Mouse (Mus musculus) kidney, embryonic 14.5 days (tissue): ENCODE data around the gene Ninj2. TPM values are rescaled to one million over a fixed set of nuclear protein-coding genes. Genes with fewer than 3 reads are reported as not detected.
A peak's percentile ranks its signal among the peaks of the same experiment; 100 is the strongest.

Experiments used
- ATAC-seq: fragments of 200-750 bp; cut with Nextera tagmentation; 2 replicates; pipeline ENCODE4 v1.8.0; 2017; ENCODE audit warnings: moderate number of reproducible peaks, mild to moderate bottlenecking, moderate TSS enrichment, moderate library complexity; ENCODE audit not compliant: low FRiP score, low TSS enrichment
- H3K27ac ChIP-seq: fragments of 300-500 bp; sonication (generic); 2 replicates; pipeline ENCODE4 v1.5.1; 2014; ENCODE audit warnings: low read depth, mild to moderate bottlenecking, low read length, moderate library complexity, mixed read lengths
- H3K27me3 ChIP-seq: fragments of 300-500 bp; sonication (generic); 2 replicates; pipeline ENCODE4 v1.6.1; 2014; ENCODE audit warnings: mild to moderate bottlenecking, low read length; ENCODE audit not compliant: control insufficient read depth, insufficient read depth
- H3K36me3 ChIP-seq: fragments of 300-500 bp; sonication (generic); 2 replicates; pipeline ENCODE4 v1.6.1; 2014; ENCODE audit warnings: low read length, mixed read lengths; ENCODE audit not compliant: control insufficient read depth, insufficient read depth
- H3K4me1 ChIP-seq: fragments of 300-500 bp; sonication (generic); 2 replicates; pipeline ENCODE4 v1.6.1; 2014; ENCODE audit warnings: low read length, mixed read lengths; ENCODE audit not compliant: control insufficient read depth, insufficient read depth
- H3K4me2 ChIP-seq: fragments of 300-500 bp; sonication (generic); replicated peaks from 2 replicates; pipeline ENCODE4 v1.6.1; 2014; ENCODE audit warnings: low read depth, mild to moderate bottlenecking, low read length
- H3K4me3 ChIP-seq: fragments of 300-500 bp; sonication (generic); 2 replicates; pipeline ENCODE4 v1.5.1; 2014; ENCODE audit warnings: mild to moderate bottlenecking, low read length
- H3K9ac ChIP-seq: fragments of 300-500 bp; sonication (generic); 2 replicates; pipeline ENCODE4 v1.6.1; 2014; ENCODE audit warnings: low read depth, mild to moderate bottlenecking, low read length, moderate library complexity
- H3K9me3 ChIP-seq: fragments of 300-500 bp; sonication (generic); 2 replicates; pipeline ENCODE4 v1.6.1; 2016; ENCODE audit warnings: low read length; ENCODE audit not compliant: control insufficient read depth
- WGBS: fragments of 180-500 bp; shearing (Covaris S2); extraction: QIAGEN DNeasy Blood & Tissue Kit; methylation state at CpG from one replicate; pipeline ENCODE4 v1.1.7; 2014; 5-methylcytosine and 5-hydroxymethylcytosine counted together
- polyA plus RNA-seq: library from polyadenylated mRNA; unstranded; fragments of >200 nt; fragmentation: Nextera tagmentation; extraction: Ambion mirVana; gene quantifications from 2 replicates; pipeline ENCODE4 v1.2.1, GENCODE M21; 2014

Gene Ninj2
- polyA plus RNA-seq, 1 experiment from 2014 or later: not detected

DNA sequence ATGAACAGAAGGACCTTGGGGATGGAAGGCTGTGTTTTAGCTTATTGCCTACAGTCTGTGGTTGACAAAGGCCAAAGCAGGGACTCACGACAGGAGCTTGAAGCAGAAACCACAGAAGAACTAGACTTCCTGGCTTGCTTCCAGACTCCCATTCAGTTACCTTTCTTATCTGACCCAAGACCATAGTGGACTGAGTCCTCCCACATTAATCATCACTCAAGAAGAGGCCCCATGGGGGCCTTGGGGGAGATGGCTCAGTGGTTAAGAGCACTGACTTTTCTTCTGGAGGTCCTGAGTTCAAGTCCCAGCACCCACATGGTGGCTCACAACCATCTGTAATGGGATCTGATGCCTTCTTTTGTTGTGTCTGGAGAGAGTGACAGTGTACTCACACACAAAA, 10.0 kb downstream of the Ninj2 start:
- WGBS: 39% methylated on average over 1 of the region's 1 CpGs
- ATAC-seq: no peak
- Histone ChIP-seq H3K9ac (no peak overlapping the region), H3K36me3 (no peaks in the 10 kb centered on the region), H3K27me3 (no peaks in the 10 kb centered on the region), H3K4me3 (no peak overlapping the region), H3K4me1 (no peaks in the 10 kb centered on the region), H3K4me2 (no peak overlapping the region), H3K9me3 (no peaks in the 10 kb centered on the region), H3K27ac (no peak overlapping the region)

GRCm38 (mm10) chr6:120105055-120105454, 11.9 kb downstream of the Ninj2 start:
- Histone ChIP-seq H3K4me1 (no peaks in the 10 kb centered on the region), H3K4me3 (no peak overlapping the region), H3K27ac (no peak overlapping the region), H3K4me2 (no peak overlapping the region), H3K36me3 (no peaks in the 10 kb centered on the region), H3K27me3 (no peaks in the 10 kb centered on the region), H3K9ac (no peak overlapping the region), H3K9me3 (no peaks in the 10 kb centered on the region)
- no peak for ATAC-seq

DNA sequence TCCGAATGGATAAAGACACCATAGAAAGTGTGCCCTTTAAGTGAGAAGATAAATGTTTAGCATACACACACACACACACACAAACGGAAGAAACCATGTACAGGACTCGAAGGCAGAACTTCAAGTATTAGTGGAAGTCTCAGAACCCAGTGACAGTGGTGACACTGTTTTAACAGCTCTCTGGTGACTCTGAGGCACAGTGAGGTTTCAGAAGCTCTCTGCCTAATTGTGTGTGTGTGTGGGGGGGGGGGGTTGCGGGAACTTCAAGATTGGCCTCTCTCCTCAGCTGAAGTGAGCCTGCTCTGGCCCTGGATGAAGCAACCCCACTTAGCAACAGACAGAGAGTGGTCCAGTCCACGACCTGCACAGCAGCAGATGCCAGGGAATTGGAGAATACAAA, 14.4 kb downstream of the Ninj2 start:
- H3K27ac ChIP-seq: no peak overlapping the region
- H3K4me2 ChIP-seq: no peak overlapping the region
- H3K27me3 ChIP-seq: no peaks in the 10 kb centered on the region
- no peak overlapping the region for H3K4me3 ChIP-seq
- H3K4me1 ChIP-seq: peaks cover 4% of the 10 kb centered on the region; the same call in 1 of the 2 replicates
- no peak overlapping the region for H3K9ac ChIP-seq
- H3K9me3 ChIP-seq: no peaks in the 10 kb centered on the region
- H3K36me3 ChIP-seq: no peaks in the 10 kb centered on the region
- no peak for ATAC-seq
- 81% methylated on average over 5 of the region's 5 CpGs for WGBS

DNA sequence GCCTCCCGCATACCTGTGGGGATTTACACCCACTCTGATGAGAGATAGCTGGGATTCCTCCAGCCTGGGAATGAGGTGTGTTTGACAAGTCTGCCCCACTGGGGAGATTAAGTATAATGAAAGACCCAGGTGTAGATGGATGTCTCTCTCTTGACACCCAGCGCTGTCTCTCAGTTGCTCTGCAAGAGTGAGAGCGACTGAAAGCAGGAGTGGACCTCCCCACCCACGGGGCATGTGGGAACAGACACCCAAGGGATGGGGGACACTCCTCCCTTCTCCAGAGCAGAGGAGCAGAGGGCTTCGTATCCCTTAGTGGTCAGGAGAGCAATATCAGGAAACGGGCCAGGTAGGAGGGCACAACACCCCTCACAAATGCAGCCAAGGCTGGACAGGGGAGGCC, 14.9 kb downstream of the Ninj2 start:
- Histone ChIP-seq H3K9ac (no peak overlapping the region), H3K4me1 (peaks cover 4% of the 10 kb centered on the region; the same call in 1 of the 2 replicates), H3K4me3 (no peak overlapping the region), H3K36me3 (no peaks in the 10 kb centered on the region), H3K9me3 (no peaks in the 10 kb centered on the region), H3K27me3 (no peaks in the 10 kb centered on the region), H3K27ac (no peak overlapping the region), H3K4me2 (no peak overlapping the region)
- 77% methylated on average over 6 of the region's 6 CpGs for WGBS
- no peak for ATAC-seq

- Histone ChIP-seq H3K4me3 (no peak overlapping the region), H3K9ac (no peak overlapping the region), H3K4me1 (peaks cover 8% of the 10 kb centered on the region; the same call in 1 of the 2 replicates), H3K36me3 (no peaks in the 10 kb centered on the region), H3K9me3 (no peaks in the 10 kb centered on the region), H3K27me3 (no peaks in the 10 kb centered on the region), H3K27ac (no peak overlapping the region), H3K4me2 (no peak overlapping the region)
- ATAC-seq: no peak
- WGBS: 13% methylated on average over 7 of the region's 7 CpGs
Measured at GRCm38 (mm10) chr6:120109173-120109572, 16.0 kb downstream of the Ninj2 start.

DNA sequence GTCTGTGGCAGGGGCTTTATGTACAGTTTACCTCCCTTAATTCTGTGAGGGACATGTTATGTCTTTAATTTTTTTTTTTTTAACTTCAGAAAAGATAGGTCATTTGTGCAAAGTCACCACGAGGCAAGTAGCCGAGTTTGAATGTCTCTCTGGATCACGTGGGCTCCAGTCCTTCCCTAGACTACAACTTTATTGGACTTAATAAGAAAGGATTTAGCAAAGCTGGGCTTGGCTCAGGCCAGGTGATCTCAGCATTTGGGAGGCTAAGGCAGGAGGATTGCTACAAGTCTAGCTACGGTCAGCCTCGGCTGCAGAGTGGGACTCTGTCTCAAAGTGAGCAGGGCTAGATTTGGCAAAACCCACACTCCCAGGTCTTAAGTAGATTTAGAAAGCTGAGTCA, 16.8 kb downstream of the Ninj2 start:
- ATAC-seq: no peak
- H3K4me2 ChIP-seq: no peak overlapping the region
- H3K4me1 ChIP-seq: peaks cover 8% of the 10 kb centered on the region; the same call in 1 of the 2 replicates
- H3K27ac ChIP-seq: no peak overlapping the region
- H3K4me3 ChIP-seq: no peak overlapping the region
- no peaks in the 10 kb centered on the region for H3K9me3 ChIP-seq
- WGBS: 88% methylated on average over 5 of the region's 5 CpGs
- no peak overlapping the region for H3K9ac ChIP-seq
- no peaks in the 10 kb centered on the region for H3K27me3 ChIP-seq
- H3K36me3 ChIP-seq: no peaks in the 10 kb centered on the region

- no peaks in the 10 kb centered on the region for H3K9me3 ChIP-seq
- ATAC-seq: no peak
- no peak overlapping the region for H3K27ac ChIP-seq
- no peak overlapping the region for H3K4me3 ChIP-seq
- H3K36me3 ChIP-seq: no peaks in the 10 kb centered on the region
- no peak overlapping the region for H3K9ac ChIP-seq
- 77% methylated on average over 7 of the region's 7 CpGs for WGBS
- no peak overlapping the region for H3K4me2 ChIP-seq
- no peaks in the 10 kb centered on the region for H3K27me3 ChIP-seq
- peaks cover 10% of the 10 kb centered on the region; the same call in 1 of the 2 replicates for H3K4me1 ChIP-seq
Measured at GRCm38 (mm10) chr6:120110738-120111409, 17.7 kb downstream of the Ninj2 start.

- Histone ChIP-seq H3K27ac (no peak overlapping the region), H3K9ac (no peak overlapping the region), H3K36me3 (no peaks in the 10 kb centered on the region), H3K27me3 (no peaks in the 10 kb centered on the region), H3K4me3 (no peak overlapping the region), H3K4me1 (peaks cover 10% of the 10 kb centered on the region; the same call in 1 of the 2 replicates), H3K4me2 (no peak overlapping the region), H3K9me3 (no peaks in the 10 kb centered on the region)
- 59% methylated on average over 3 of the region's 3 CpGs for WGBS
- no peak for ATAC-seq
Measured at GRCm38 (mm10) chr6:120111410-120111783, 18.2 kb downstream of the Ninj2 start.

DNA sequence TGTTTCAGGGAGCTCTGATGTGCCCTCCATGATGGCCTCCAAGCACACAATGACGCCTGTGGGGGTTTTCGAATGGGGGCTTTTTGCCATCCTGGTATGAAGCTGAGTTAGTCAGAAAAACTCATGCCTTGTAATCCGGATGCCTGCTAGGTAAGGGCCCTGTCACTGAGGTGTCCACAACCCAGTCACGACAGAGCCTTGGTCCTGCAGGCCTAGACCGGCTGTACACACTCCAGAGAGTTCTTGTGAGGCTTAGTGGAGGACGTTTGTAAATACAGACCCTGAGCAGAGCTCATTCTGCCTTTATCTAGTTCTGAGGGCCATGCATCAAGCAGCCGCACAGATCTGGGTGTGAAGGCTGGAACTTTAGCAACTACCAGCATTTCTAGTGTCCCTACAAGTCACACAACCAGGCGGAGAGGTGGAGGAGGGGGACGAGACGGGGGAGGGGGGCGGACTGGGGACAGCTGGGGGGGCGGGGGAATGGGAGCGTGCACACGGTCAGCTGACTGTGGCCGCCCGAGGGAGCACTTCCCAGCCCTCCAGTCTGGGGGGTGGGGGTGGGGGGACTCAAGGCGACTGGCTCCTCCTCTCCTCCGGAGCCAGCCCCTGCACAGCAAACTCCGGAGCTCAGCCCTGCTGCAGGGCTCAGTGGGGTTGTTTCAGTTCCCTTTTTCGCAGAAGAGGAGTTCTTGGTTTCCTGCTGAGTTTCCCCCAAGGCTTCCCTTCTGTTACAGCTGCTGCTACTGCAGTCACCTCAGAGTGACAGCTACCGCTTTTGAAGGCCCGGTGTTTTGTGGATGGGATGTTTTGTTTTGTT, 19.0 kb downstream of the Ninj2 start:
- Histone ChIP-seq H3K9me3 (no peaks in the 10 kb centered on the region), H3K4me3 (peak overlapping the region; percentile 10; the same call in 1 of the 2 replicates), H3K36me3 (no peaks in the 10 kb centered on the region), H3K4me1 (peaks cover 10% of the 10 kb centered on the region; the same call in 1 of the 2 replicates), H3K27ac (peak overlapping the region; percentile 84), H3K27me3 (no peaks in the 10 kb centered on the region), H3K9ac (peak overlapping the region; percentile 32; the same call in 1 of the 2 replicates), H3K4me2 (peak overlapping the region; percentile 46)
- ATAC-seq: peak; percentile 97
- 8% methylated on average over 21 of the region's 22 CpGs for WGBS
